Mouse (Mus musculus): ENCODE measurements at regions not wholly inside any gene's neighbourhood (a gene's known extent, or its start where the extent isn't known, plus 50 kb on each side); places are given as distances from the start of the nearest gene placed in this dataset.
A peak's percentile ranks its signal among the peaks of the same experiment; 100 is the strongest.

- H3K27me3 ChIP-seq (replicated peaks; ENCODE audit: control insufficient read depth, insufficient read depth, low read length): no peaks in the 10 kb centered on the region
- ATAC-seq: no peak
- no peak overlapping the region for H3K9ac ChIP-seq (ENCODE audit: low read depth, low read length)
- no peak overlapping the region for H3K27ac ChIP-seq (ENCODE audit: low read length)
- H3K4me3 ChIP-seq (ENCODE audit: low read length): no peak overlapping the region
- H3K4me2 ChIP-seq (ENCODE audit: low read depth, low read length): no peak overlapping the region
- peaks cover 3% of the 10 kb centered on the region; the same call in 1 of the 2 replicates for H3K4me1 ChIP-seq (ENCODE audit: control insufficient read depth, insufficient read depth, low read length)
- H3K36me3 ChIP-seq (ENCODE audit: control insufficient read depth, insufficient read depth, low read length): no peaks in the 10 kb centered on the region
- 59% methylated on average over 3 of the region's 3 CpGs for WGBS
- H3K9me3 ChIP-seq (ENCODE audit: control insufficient read depth, low read length): no peaks in the 10 kb centered on the region
These were observed 67.0 kb upstream of the Ssx2ip start for GRCm38 (mm10) chr3:146337429-146337828.

GRCm38 (mm10) chr3:146337861-146338281, 66.6 kb upstream of the Ssx2ip start:
- peaks cover 3% of the 10 kb centered on the region; the same call in 1 of the 2 replicates for H3K4me1 ChIP-seq (ENCODE audit: control insufficient read depth, insufficient read depth, low read length)
- H3K4me3 ChIP-seq (ENCODE audit: low read length): no peak overlapping the region
- no peaks in the 10 kb centered on the region for H3K27me3 ChIP-seq (replicated peaks; ENCODE audit: control insufficient read depth, insufficient read depth, low read length)
- WGBS: 18% methylated on average over 7 of the region's 7 CpGs
- no peak overlapping the region for H3K27ac ChIP-seq (ENCODE audit: low read length)
- H3K36me3 ChIP-seq (ENCODE audit: control insufficient read depth, insufficient read depth, low read length): no peaks in the 10 kb centered on the region
- peak; percentile 38 for ATAC-seq
- 0 out of 2 replicates have a peak overlapping the region, but pooled peaks have one; percentile 28 for H3K9ac ChIP-seq (ENCODE audit: low read depth, low read length)
- peak overlapping the region; percentile 34; the same call in 1 of the 2 replicates for H3K4me2 ChIP-seq (ENCODE audit: low read depth, low read length)
- no peaks in the 10 kb centered on the region for H3K9me3 ChIP-seq (ENCODE audit: control insufficient read depth, low read length)

- ATAC-seq: no peak
- WGBS: 77% methylated on average over 9 of the region's 9 CpGs
- no peaks in the 10 kb centered on the region for H3K27me3 ChIP-seq (replicated peaks; ENCODE audit: control insufficient read depth, insufficient read depth, low read length)
- H3K4me3 ChIP-seq (ENCODE audit: low read length): no peak overlapping the region
- H3K9ac ChIP-seq (ENCODE audit: low read depth, low read length): no peak overlapping the region
- peaks cover 3% of the 10 kb centered on the region; the same call in 1 of the 2 replicates for H3K4me1 ChIP-seq (ENCODE audit: control insufficient read depth, insufficient read depth, low read length)
- H3K4me2 ChIP-seq (ENCODE audit: low read depth, low read length): no peak overlapping the region
- H3K36me3 ChIP-seq (ENCODE audit: control insufficient read depth, insufficient read depth, low read length): no peaks in the 10 kb centered on the region
- H3K9me3 ChIP-seq (ENCODE audit: control insufficient read depth, low read length): no peaks in the 10 kb centered on the region
- no peak overlapping the region for H3K27ac ChIP-seq (ENCODE audit: low read length)
These were observed 66.0 kb upstream of the Ssx2ip start for GRCm38 (mm10) chr3:146338445-146338844.

- Histone ChIP-seq H3K4me3 (ENCODE audit: low read length) (no peak overlapping the region), H3K9me3 (ENCODE audit: control insufficient read depth, low read length) (no peaks in the 10 kb centered on the region), H3K4me1 (ENCODE audit: control insufficient read depth, insufficient read depth, low read length) (peaks cover 3% of the 10 kb centered on the region), H3K36me3 (ENCODE audit: control insufficient read depth, insufficient read depth, low read length) (no peaks in the 10 kb centered on the region), H3K27me3 (replicated peaks; ENCODE audit: control insufficient read depth, insufficient read depth, low read length) (no peaks in the 10 kb centered on the region), H3K4me2 (ENCODE audit: low read depth, low read length) (no peak overlapping the region), H3K27ac (ENCODE audit: low read length) (no peak overlapping the region), H3K9ac (ENCODE audit: low read depth, low read length) (no peak overlapping the region)
- no peak for ATAC-seq
- WGBS: 55% methylated on average over 12 of the region's 12 CpGs
These were observed 64.0 kb upstream of the Ssx2ip start for GRCm38 (mm10) chr3:146340316-146341055.

- H3K4me2 ChIP-seq (ENCODE audit: low read depth, low read length): no peak overlapping the region
- no peaks in the 10 kb centered on the region for H3K27me3 ChIP-seq (replicated peaks; ENCODE audit: control insufficient read depth, insufficient read depth, low read length)
- H3K9ac ChIP-seq (ENCODE audit: low read depth, low read length): no peak overlapping the region
- 77% methylated on average over 6 of the region's 6 CpGs for WGBS
- peaks cover 3% of the 10 kb centered on the region for H3K4me1 ChIP-seq (ENCODE audit: control insufficient read depth, insufficient read depth, low read length)
- H3K9me3 ChIP-seq (ENCODE audit: control insufficient read depth, low read length): no peaks in the 10 kb centered on the region
- no peak overlapping the region for H3K4me3 ChIP-seq (ENCODE audit: low read length)
- no peak overlapping the region for H3K27ac ChIP-seq (ENCODE audit: low read length)
- no peaks in the 10 kb centered on the region for H3K36me3 ChIP-seq (ENCODE audit: control insufficient read depth, insufficient read depth, low read length)
- no peak for ATAC-seq
These were observed 62.6 kb upstream of the Ssx2ip start for GRCm38 (mm10) chr3:146341652-146342340.

GRCm38 (mm10) chr3:146342727-146343126, 61.7 kb upstream of the Ssx2ip start:
- Histone ChIP-seq H3K9ac (ENCODE audit: low read depth, low read length) (no peak overlapping the region), H3K27ac (ENCODE audit: low read length) (no peak overlapping the region), H3K4me2 (ENCODE audit: low read depth, low read length) (no peak overlapping the region), H3K4me1 (ENCODE audit: control insufficient read depth, insufficient read depth, low read length) (no peaks in the 10 kb centered on the region; the same call in 1 of the 2 replicates), H3K9me3 (ENCODE audit: control insufficient read depth, low read length) (no peaks in the 10 kb centered on the region), H3K36me3 (ENCODE audit: control insufficient read depth, insufficient read depth, low read length) (no peaks in the 10 kb centered on the region), H3K4me3 (ENCODE audit: low read length) (no peak overlapping the region), H3K27me3 (replicated peaks; ENCODE audit: control insufficient read depth, insufficient read depth, low read length) (no peaks in the 10 kb centered on the region)
- WGBS: 92% methylated on average over 1 of the region's 1 CpGs
- ATAC-seq: no peak

GRCm38 (mm10) chr3:146343649-146344401, 60.6 kb upstream of the Ssx2ip start:
- WGBS: 60% methylated on average over 9 of the region's 9 CpGs
- Histone ChIP-seq H3K9me3 (ENCODE audit: control insufficient read depth, low read length) (no peaks in the 10 kb centered on the region), H3K9ac (ENCODE audit: low read depth, low read length) (no peak overlapping the region), H3K4me3 (ENCODE audit: low read length) (no peak overlapping the region), H3K27ac (ENCODE audit: low read length) (no peak overlapping the region), H3K4me1 (ENCODE audit: control insufficient read depth, insufficient read depth, low read length) (no peaks in the 10 kb centered on the region; the same call in 1 of the 2 replicates), H3K27me3 (replicated peaks; ENCODE audit: control insufficient read depth, insufficient read depth, low read length) (no peaks in the 10 kb centered on the region), H3K4me2 (ENCODE audit: low read depth, low read length) (no peak overlapping the region), H3K36me3 (ENCODE audit: control insufficient read depth, insufficient read depth, low read length) (no peaks in the 10 kb centered on the region)
- no peak for ATAC-seq

GRCm38 (mm10) chr3:146344402-146345025, 59.9 kb upstream of the Ssx2ip start:
- WGBS: 83% methylated on average over 11 of the region's 11 CpGs
- no peaks in the 10 kb centered on the region for H3K9me3 ChIP-seq (ENCODE audit: control insufficient read depth, low read length)
- H3K27me3 ChIP-seq (replicated peaks; ENCODE audit: control insufficient read depth, insufficient read depth, low read length): no peaks in the 10 kb centered on the region
- no peak overlapping the region for H3K9ac ChIP-seq (ENCODE audit: low read depth, low read length)
- H3K4me1 ChIP-seq (ENCODE audit: control insufficient read depth, insufficient read depth, low read length): no peaks in the 10 kb centered on the region; the same call in 1 of the 2 replicates
- no peak overlapping the region for H3K4me2 ChIP-seq (ENCODE audit: low read depth, low read length)
- no peak for ATAC-seq
- no peak overlapping the region for H3K4me3 ChIP-seq (ENCODE audit: low read length)
- no peak overlapping the region for H3K27ac ChIP-seq (ENCODE audit: low read length)
- no peaks in the 10 kb centered on the region for H3K36me3 ChIP-seq (ENCODE audit: control insufficient read depth, insufficient read depth, low read length)

GRCm38 (mm10) chr3:146345308-146345780, 59.1 kb upstream of the Ssx2ip start:
- 5% methylated on average over 18 of the region's 18 CpGs for WGBS
- H3K9ac ChIP-seq (ENCODE audit: low read depth, low read length): no peak overlapping the region

More at GRCm38 (mm10) chr3:146345308-146345780, 59.1 kb upstream of the Ssx2ip start:
- no peaks in the 10 kb centered on the region; the same call in 1 of the 2 replicates for H3K4me1 ChIP-seq (ENCODE audit: control insufficient read depth, insufficient read depth, low read length)
- peak overlapping the region; percentile 34 for H3K4me2 ChIP-seq (ENCODE audit: low read depth, low read length)
- H3K27me3 ChIP-seq (replicated peaks; ENCODE audit: control insufficient read depth, insufficient read depth, low read length): no peaks in the 10 kb centered on the region
- ATAC-seq: peak; percentile 78
- no peak overlapping the region for H3K27ac ChIP-seq (ENCODE audit: low read length)
- H3K4me3 ChIP-seq (ENCODE audit: low read length): peak overlapping the region; percentile 19
- no peaks in the 10 kb centered on the region for H3K36me3 ChIP-seq (ENCODE audit: control insufficient read depth, insufficient read depth, low read length)
- no peaks in the 10 kb centered on the region for H3K9me3 ChIP-seq (ENCODE audit: control insufficient read depth, low read length)

All from intestine, embryonic 16.5 days (tissue).